Mouse (Mus musculus) layer of hippocampus, adult 8-10 months (tissue): ENCODE results near the gene Gm19935. TPM values are rescaled to one million over a fixed set of nuclear protein-coding genes. Genes with fewer than 3 reads are reported as not detected.

Source experiments
- microRNA-seq, 2 experiments: library from miRNA; unstranded; fragments of <30 nt; microRNA quantifications; one replicate each; pipeline ENCODE4 v1.2.0; 2022
- total RNA-seq, 4 experiments: library from RNA; stranded (reverse); gene quantifications; 2 replicates each; pipeline ENCODE4 v1.2.4; 2022

Gene Gm19935
- total RNA-seq, 4 experiments from 2014 or later = 2.9 to 3.9 (median 3.7) TPM

Small RNA genes lying within 50 kb of the gene (microRNA-seq; reads per million reads assigned to microRNA genes)
- gene Gm44382 = 0 reads per million in 2 experiments

Other genes with a start within 250 kb of the Gm19935 start
- 100 to 1,000 TPM; 240 to 270 (median 254) TPM for gene Chd9, start 11.0 kb upstream of the Gm19935 start, total RNA-seq